Mouse (Mus musculus): ENCODE data around the gene Atf7.

DNA sequence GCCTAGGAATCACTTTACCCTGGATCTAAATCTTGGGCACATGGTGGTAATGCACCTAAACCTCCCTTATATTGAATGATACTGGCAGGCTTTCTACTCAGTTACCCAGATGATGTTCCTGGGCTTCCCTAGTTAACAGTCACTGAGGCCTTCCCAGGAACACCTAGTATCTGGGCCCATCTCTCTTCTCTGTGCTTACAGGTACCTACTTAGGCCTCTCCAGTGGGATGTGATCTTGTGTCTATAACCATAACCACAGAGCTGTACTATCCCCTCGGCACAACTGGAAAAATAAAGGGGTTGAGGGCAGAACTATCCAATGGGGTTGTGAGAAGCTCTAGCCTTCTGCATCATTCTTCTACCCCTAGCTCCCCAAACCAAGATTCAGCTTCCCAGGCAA lies 118.4 kb downstream of the Atf7 start:
- no peak for TF ChIP-seq CTCF (conservative IDR thresholded peaks at IDR 0.05; ENCODE audit: low read length)
- no peak for TF ChIP-seq POU5F1 (IDR thresholded peaks at IDR 0.05; ENCODE audit: borderline replicate concordance, low read length)

Data from E14TG2a.4 (cell line).